11 mouse cellular contexts compared by ENCODE assay signal in the genomic region with DNA sequence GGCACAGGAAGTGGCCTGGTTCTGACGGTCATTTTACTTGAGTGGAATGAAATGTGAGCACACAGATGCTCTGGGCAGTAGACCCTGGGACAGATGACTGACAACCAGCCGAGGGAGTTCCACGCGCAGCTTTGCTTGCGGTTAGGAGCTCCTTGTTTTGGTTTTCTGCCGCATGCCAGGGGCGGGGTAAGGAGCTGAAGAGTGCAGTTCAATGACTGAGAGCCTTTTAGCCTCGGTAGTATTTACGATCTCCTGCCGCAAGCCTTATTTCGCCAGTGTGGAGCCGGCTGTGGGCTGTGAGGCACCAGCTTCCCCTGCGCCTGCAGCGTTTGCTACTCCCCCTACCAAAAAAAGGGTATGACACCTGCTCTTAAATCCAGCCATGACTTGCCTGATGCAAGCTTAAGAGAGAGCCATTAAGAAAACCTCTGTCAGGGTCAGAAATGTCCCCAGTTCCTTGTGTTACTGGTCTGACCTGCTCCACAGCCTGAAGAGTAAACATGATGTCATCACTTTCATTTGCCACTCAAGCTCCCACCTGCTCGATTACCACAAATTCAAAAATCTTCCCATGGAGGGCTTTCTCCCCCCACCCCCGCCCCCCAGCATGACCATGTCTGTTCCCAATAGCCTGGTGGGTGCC. TPM values are rescaled to one million over a fixed set of nuclear protein-coding genes. Genes with fewer than 3 reads are reported as not detected.
A peak's percentile ranks its signal among the peaks of the same experiment; 100 is the strongest.
DNase-seq lines count a peak whose midpoint lies in the region; ATAC-seq lines count a peak whose summit lies in the region.
"Had no signal": no experiment of that assay in that cellular context is flagged by ENCODE, and none has a peak within 500 bp of the region (broad histone marks: within the 10 kb centered on the region; RNA-seq: fewer than 3 reads in every experiment).

No protein-coding gene starts in this region.

- 0 out of 2 replicates have a peak, but pooled peaks cover 5% of the 10 kb centered on the region for H3K4me1 ChIP-seq in hindbrain, embryonic 13.5 days (replicated peaks)
- H3K4me1 ChIP-seq in hindbrain, embryonic 12.5 days = peaks cover 11% of the 10 kb centered on the region
- peaks cover 19% of the 10 kb centered on the region for H3K4me1 ChIP-seq in embryonic facial prominence, embryonic 13.5 days
- peaks cover 23% of the 10 kb centered on the region for H3K4me1 ChIP-seq in limb, embryonic 12.5 days (replicated peaks)

- H3K4me3 ChIP-seq in hindbrain, embryonic 13.5 days = no peak overlapping the region
- no peak overlapping the region for H3K4me3 ChIP-seq in hindbrain, embryonic 12.5 days
- H3K4me3 ChIP-seq in embryonic facial prominence, embryonic 13.5 days = no peak overlapping the region
- H3K4me3 ChIP-seq in limb, embryonic 12.5 days (replicated peaks) = no peak overlapping the region

- 0 out of 2 replicates have a peak overlapping the region, but pooled peaks have one; percentile 13 for H3K9ac ChIP-seq in hindbrain, embryonic 13.5 days
- no peak overlapping the region for H3K9ac ChIP-seq in hindbrain, embryonic 12.5 days
- peak overlapping the region; percentile 41; the same call in 1 of the 2 replicates for H3K9ac ChIP-seq in embryonic facial prominence, embryonic 13.5 days
- H3K9ac ChIP-seq in limb, embryonic 12.5 days (replicated peaks) = no peak overlapping the region

- H3K9me3 ChIP-seq in hindbrain, embryonic 13.5 days = no peaks in the 10 kb centered on the region
- no peaks in the 10 kb centered on the region for H3K9me3 ChIP-seq in hindbrain, embryonic 12.5 days (replicated peaks)
- H3K9me3 ChIP-seq in embryonic facial prominence, embryonic 13.5 days = no peaks in the 10 kb centered on the region
- no peaks in the 10 kb centered on the region for H3K9me3 ChIP-seq in limb, embryonic 12.5 days

- no peak overlapping the region for H3K27ac ChIP-seq in hindbrain, embryonic 13.5 days
- no peak overlapping the region for H3K27ac ChIP-seq in hindbrain, embryonic 12.5 days
- peak overlapping the region; percentile 29; the same call in 1 of the 2 replicates for H3K27ac ChIP-seq in embryonic facial prominence, embryonic 13.5 days
- peak overlapping the region; percentile 24; the same call in 1 of the 2 replicates for H3K27ac ChIP-seq in limb, embryonic 12.5 days

- intact Hi-C loops in gastrocnemius, postnatal 36 days (cut with DNase I) = no loop called here

- H3K4me2 ChIP-seq in hindbrain, embryonic 13.5 days = no peak overlapping the region
- no peak overlapping the region; the same call in 1 of the 2 replicates for H3K4me2 ChIP-seq in hindbrain, embryonic 12.5 days (replicated peaks)
- peak overlapping the region; percentile 40 for H3K4me2 ChIP-seq in embryonic facial prominence, embryonic 13.5 days
- peak overlapping the region; percentile 41 for H3K4me2 ChIP-seq in limb, embryonic 12.5 days

- no peak for ATAC-seq in hindbrain, embryonic 13.5 days (ENCODE audit: low FRiP score)
- no peak for ATAC-seq in hindbrain, embryonic 12.5 days (ENCODE audit: low FRiP score)
- no peak; the same call in 1 of the 2 replicates for ATAC-seq in embryonic facial prominence, embryonic 13.5 days (ENCODE audit: insufficient number of reproducible peaks, insufficient read depth, low FRiP score, low TSS enrichment, low read depth)
- ATAC-seq in limb, embryonic 12.5 days (ENCODE audit: insufficient number of reproducible peaks, insufficient read depth, low FRiP score, low TSS enrichment, low read depth) = peak; percentile 71; the same call in 1 of the 2 replicates
- ATAC-seq in megakaryocyte progenitor cell, adult 5-6 weeks (replicated peaks; ENCODE audit: poor library complexity) = peak; percentile 18; the same call in 1 of the 2 replicates
- no peak for ATAC-seq in CD4-positive, CD25-positive, alpha-beta regulatory T cell, adult 4 months

- DNase-seq in adrenal gland, adult 2 months = no peak
- no peak for DNase-seq in gastrocnemius, postnatal 36 days
- DNase-seq: layer of hippocampus, postnatal 36 days; right cerebral cortex, postnatal 14 days; thymus, postnatal 14 days had no signal

- WGBS in hindbrain, embryonic 13.5 days = 41% methylated on average over 16 of the region's 16 CpGs
- WGBS in hindbrain, embryonic 12.5 days = 39% methylated on average over 16 of the region's 16 CpGs
- 10% methylated on average over 16 of the region's 16 CpGs for WGBS in embryonic facial prominence, embryonic 13.5 days
- WGBS in limb, embryonic 12.5 days = 13% methylated on average over 16 of the region's 16 CpGs

- H3K36me3 ChIP-seq in hindbrain, embryonic 13.5 days = no peaks in the 10 kb centered on the region
- H3K36me3 ChIP-seq in hindbrain, embryonic 12.5 days = no peaks in the 10 kb centered on the region
- H3K36me3 ChIP-seq in embryonic facial prominence, embryonic 13.5 days = no peaks in the 10 kb centered on the region
- H3K36me3 ChIP-seq in limb, embryonic 12.5 days = no peaks in the 10 kb centered on the region

- 0 out of 2 replicates have a peak, but pooled peaks cover 5% of the 10 kb centered on the region for H3K27me3 ChIP-seq in hindbrain, embryonic 13.5 days
- no peaks in the 10 kb centered on the region for H3K27me3 ChIP-seq in hindbrain, embryonic 12.5 days
- no peaks in the 10 kb centered on the region for H3K27me3 ChIP-seq in embryonic facial prominence, embryonic 13.5 days
- H3K27me3 ChIP-seq in limb, embryonic 12.5 days = peaks cover 7% of the 10 kb centered on the region; the same call in 1 of the 2 replicates

RNA-seq across cellular contexts. Expression of a gene that starts 7.5 kb away (rescaled TPM):
- polyA plus RNA-seq in hindbrain, embryonic 13.5 days (2015; fragmentation: Nextera tagmentation; extraction: Ambion mirVana) = 1.2 and 1.6 TPM in 2 replicates
- polyA plus RNA-seq in hindbrain, embryonic 12.5 days (2016; fragmentation: Nextera tagmentation; extraction: Ambion mirVana) = 1.1 and 1.3 TPM in 2 replicates
- polyA plus RNA-seq in embryonic facial prominence, embryonic 13.5 days (2015; fragmentation: Nextera tagmentation; extraction: Ambion mirVana) = 5.8 and 6.7 TPM in 2 replicates
- 0.26 and 0.29 TPM in 2 replicates for polyA plus RNA-seq in limb, embryonic 12.5 days (2016; fragmentation: Nextera tagmentation; extraction: Ambion mirVana)
- total RNA-seq in megakaryocyte progenitor cell, adult 5-6 weeks (2015) = not detected in 2 replicates
- total RNA-seq in megakaryocyte progenitor cell, adult 5-6 weeks (2017) = not detected in 2 replicates
- not detected for polyA plus RNA-seq in CD4-positive, CD25-positive, alpha-beta regulatory T cell, adult 4 months (2017; shearing (Covaris generic))
- 1 to 10 TPM in 1 of 2 experiments, under 1 TPM in 1; 0.66 to 2.9 TPM for total RNA-seq in adrenal gland, adult 2 months (2021)
- 7.8 and 13.3 TPM in 2 replicates for polyA plus RNA-seq in adrenal gland, adult 2 months (2012; rRNA removed)
- total RNA-seq in gastrocnemius, postnatal 36 days (2021) = not detected

RNA-seq across cellular contexts. Expression of a gene that starts 24.1 kb away (rescaled TPM):
- polyA plus RNA-seq in hindbrain, embryonic 13.5 days (2015; fragmentation: Nextera tagmentation; extraction: Ambion mirVana) = 481 and 484 TPM in 2 replicates
- 564 and 574 TPM in 2 replicates for polyA plus RNA-seq in hindbrain, embryonic 12.5 days (2016; fragmentation: Nextera tagmentation; extraction: Ambion mirVana)
- 771 and 950 TPM in 2 replicates for polyA plus RNA-seq in embryonic facial prominence, embryonic 13.5 days (2015; fragmentation: Nextera tagmentation; extraction: Ambion mirVana)
- polyA plus RNA-seq in limb, embryonic 12.5 days (2016; fragmentation: Nextera tagmentation; extraction: Ambion mirVana) = 805 and 832 TPM in 2 replicates
- 2,102 and 2,150 TPM in 2 replicates for total RNA-seq in megakaryocyte progenitor cell, adult 5-6 weeks (2015)
- total RNA-seq in megakaryocyte progenitor cell, adult 5-6 weeks (2017) = 2,250 and 2,701 TPM in 2 replicates
- 1,000 to 10,000 TPM; 1,931 to 1,996 TPM for polyA plus RNA-seq in CD4-positive, CD25-positive, alpha-beta regulatory T cell, adult 4 months (2017; shearing (Covaris generic))
- total RNA-seq in adrenal gland, adult 2 months (2021) = 100 to 1,000 TPM; 480 to 551 TPM
- 94.5 and 146 TPM in 2 replicates for polyA plus RNA-seq in adrenal gland, adult 2 months (2012; rRNA removed)
- total RNA-seq in gastrocnemius, postnatal 36 days (2021) = 100 to 1,000 TPM; 252 to 291 TPM

RNA-seq across cellular contexts. Expression of a gene that starts 55.1 kb away (rescaled TPM):
- polyA plus RNA-seq in hindbrain, embryonic 13.5 days (2015; fragmentation: Nextera tagmentation; extraction: Ambion mirVana) = 330 and 337 TPM in 2 replicates
- polyA plus RNA-seq in hindbrain, embryonic 12.5 days (2016; fragmentation: Nextera tagmentation; extraction: Ambion mirVana) = 284 and 287 TPM in 2 replicates
- polyA plus RNA-seq in embryonic facial prominence, embryonic 13.5 days (2015; fragmentation: Nextera tagmentation; extraction: Ambion mirVana) = 195 and 207 TPM in 2 replicates
- 235 and 244 TPM in 2 replicates for polyA plus RNA-seq in limb, embryonic 12.5 days (2016; fragmentation: Nextera tagmentation; extraction: Ambion mirVana)
- 61.7 and 79.5 TPM in 2 replicates for total RNA-seq in megakaryocyte progenitor cell, adult 5-6 weeks (2015)
- total RNA-seq in megakaryocyte progenitor cell, adult 5-6 weeks (2017) = 93.5 and 120 TPM in 2 replicates
- 10 to 100 TPM; 71.8 to 88.3 TPM for polyA plus RNA-seq in CD4-positive, CD25-positive, alpha-beta regulatory T cell, adult 4 months (2017; shearing (Covaris generic))
- total RNA-seq in adrenal gland, adult 2 months (2021) = 10 to 100 TPM; 55.4 to 59.7 TPM
- polyA plus RNA-seq in adrenal gland, adult 2 months (2012; rRNA removed) = 105 and 114 TPM in 2 replicates
- 10 to 100 TPM; 27.1 to 36.4 TPM for total RNA-seq in gastrocnemius, postnatal 36 days (2021)

Comparison
In these comparisons a context has a peak if more than half of its experiments do, and no peak if none do; other contexts are left out.
1. H3K9ac ChIP-seq: peak in hindbrain, embryonic 13.5 days (single experiment) and embryonic facial prominence, embryonic 13.5 days (single experiment); none in hindbrain, embryonic 12.5 days (single experiment) and limb, embryonic 12.5 days (single experiment).
2. ATAC-seq: peak in limb, embryonic 12.5 days (single experiment) and megakaryocyte progenitor cell, adult 5-6 weeks (single experiment); none in hindbrain, embryonic 13.5 days (single experiment), hindbrain, embryonic 12.5 days (single experiment), embryonic facial prominence, embryonic 13.5 days (single experiment) and CD4-positive, CD25-positive, alpha-beta regulatory T cell, adult 4 months (single experiment).
3. H3K27ac ChIP-seq: peak in embryonic facial prominence, embryonic 13.5 days (single experiment) and limb, embryonic 12.5 days (single experiment); none in hindbrain, embryonic 13.5 days (single experiment) and hindbrain, embryonic 12.5 days (single experiment).
4. H3K4me2 ChIP-seq: peak in embryonic facial prominence, embryonic 13.5 days (single experiment) and limb, embryonic 12.5 days (single experiment); none in hindbrain, embryonic 13.5 days (single experiment) and hindbrain, embryonic 12.5 days (single experiment).